Mouse (Mus musculus): ENCODE results near the gene Agrp.

DNA sequence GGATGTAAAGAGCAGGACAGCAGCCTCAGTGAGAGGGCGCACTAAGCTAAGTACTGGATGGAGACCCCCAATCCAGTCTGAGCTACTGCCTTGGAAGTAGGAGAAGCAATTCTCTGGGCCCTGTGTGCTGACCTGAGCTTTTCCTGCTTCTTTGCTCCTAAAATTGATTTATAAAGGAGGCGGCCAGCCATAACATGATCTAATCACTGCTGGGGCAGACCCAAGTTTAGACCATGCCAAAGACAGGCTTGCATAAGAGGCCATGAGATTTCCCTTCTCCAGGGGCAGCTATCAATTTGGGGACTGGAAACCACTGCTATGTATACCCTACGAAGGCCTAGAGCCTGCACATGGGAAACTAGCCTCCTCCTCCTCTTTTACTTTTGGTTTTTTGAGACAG, 107.9 kb downstream of the Agrp start:
- TF ChIP-seq CTCF (IDR thresholded peaks at IDR 0.05; ENCODE audit: low read depth, low read length) (no peak), POLR2AphosphoS5 (IDR thresholded peaks at IDR 0.05; ENCODE audit: insufficient replicate concordance, low read depth, low read length) (no peak), GATA1 (IDR thresholded peaks at IDR 0.05; ENCODE audit: borderline replicate concordance, low read length) (no peak), GATA2 (IDR thresholded peaks at IDR 0.05; ENCODE audit: borderline replicate concordance, low read depth, low read length) (no peak), TAL1 (conservative IDR thresholded peaks at IDR 0.05; ENCODE audit: low read depth, low read length) (no peak)
